Mouse (Mus musculus) c-Kit-positive CD71-negative TER-119-negative erythroid progenitor cells, embryonic 14.5 days (primary cell): ENCODE measurements around the gene Fam219a.
A peak's percentile ranks its signal among the peaks of the same experiment; 100 is the strongest.

Experiments used
- DNase-seq: peaks from one replicate; pipeline ENCODE4 v3.0.0-alpha.2; 2013; ENCODE audit warnings: low read depth

The Fam219a gene

DNA sequence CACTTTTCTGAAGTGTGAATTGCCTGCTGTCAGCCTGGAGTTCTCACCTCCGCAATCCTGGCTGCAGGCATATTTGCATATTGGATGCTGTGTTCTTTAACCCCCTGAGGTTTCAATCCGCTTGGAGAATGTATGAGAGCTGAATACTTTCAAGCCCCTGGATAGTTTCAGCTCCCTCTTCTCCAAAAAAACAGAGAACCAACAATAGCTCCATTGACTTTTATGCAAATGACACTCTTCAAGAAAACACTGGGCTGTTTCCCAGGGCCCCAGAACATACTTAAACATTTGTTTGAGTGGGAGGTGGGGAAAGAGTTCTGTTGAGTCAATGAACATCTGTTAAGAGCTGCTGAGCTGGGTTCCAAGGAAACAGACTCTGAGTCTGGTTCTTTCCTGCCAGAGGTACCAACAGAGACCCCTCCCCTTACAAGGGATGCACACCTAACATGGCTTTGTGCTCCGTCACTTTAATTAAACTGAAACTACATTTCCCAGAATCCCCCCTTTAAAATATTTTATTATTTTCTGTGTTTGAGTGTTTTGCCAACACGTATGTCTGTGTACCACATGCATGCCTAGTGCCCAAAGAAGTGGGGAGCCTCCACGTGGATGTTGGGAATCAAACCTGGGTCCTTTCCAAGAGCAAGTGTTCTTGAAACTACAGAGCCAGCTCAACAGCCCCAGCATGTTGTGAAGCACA, 98.5 kb downstream of the Fam219a start:
- DNase-seq: no peak

DNA sequence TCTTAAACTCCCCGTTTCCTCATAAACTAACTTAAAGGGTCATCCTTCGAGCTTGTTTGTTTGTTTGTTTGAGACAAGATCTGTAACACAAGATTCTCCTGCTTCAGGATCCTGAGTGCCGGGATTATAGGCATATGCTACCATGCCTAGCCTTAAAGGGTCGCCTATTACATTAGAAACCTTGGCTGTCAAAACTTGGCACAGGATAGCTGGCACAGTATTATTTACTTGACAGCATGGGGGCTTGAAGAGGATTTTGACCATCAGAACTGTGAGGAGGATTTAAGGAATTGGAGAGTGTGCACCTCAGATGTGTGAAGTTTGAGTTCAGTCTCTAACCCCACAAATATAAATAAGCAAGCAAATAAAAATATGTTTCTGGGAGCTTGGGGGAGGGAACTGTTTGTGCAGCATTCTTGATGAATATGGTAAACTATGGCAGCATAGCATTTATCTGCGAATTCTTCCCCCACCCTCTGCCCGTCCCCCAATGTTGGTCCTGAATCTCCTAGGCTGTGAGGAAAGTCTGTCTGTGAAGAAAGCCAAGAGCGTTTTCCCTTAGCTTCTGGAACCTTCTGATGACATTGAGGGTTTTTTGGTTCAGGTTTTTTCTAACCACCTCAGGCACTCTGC, 99.2 kb downstream of the Fam219a start:
- no peak for DNase-seq

DNA sequence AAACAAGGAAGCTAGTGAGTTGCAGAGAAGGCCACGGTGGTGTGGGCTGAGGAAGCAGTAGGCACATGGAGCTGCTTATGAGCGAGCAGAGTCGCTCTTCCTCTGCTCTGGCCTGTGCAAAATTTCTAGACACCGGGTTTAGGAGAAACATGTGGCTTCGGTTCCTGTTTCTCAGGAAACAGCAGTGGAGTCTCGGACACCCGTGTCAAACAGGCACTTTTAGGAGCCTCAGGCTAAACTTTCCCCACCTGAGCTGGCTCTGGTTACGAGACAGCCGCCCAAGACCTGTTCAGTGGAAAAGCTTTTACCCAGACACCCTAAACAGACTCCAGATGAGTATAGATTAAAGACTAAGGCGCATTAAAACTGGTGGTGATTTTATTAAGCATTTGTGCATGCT, 100.1 kb downstream of the Fam219a start:
- no peak for DNase-seq

DNA sequence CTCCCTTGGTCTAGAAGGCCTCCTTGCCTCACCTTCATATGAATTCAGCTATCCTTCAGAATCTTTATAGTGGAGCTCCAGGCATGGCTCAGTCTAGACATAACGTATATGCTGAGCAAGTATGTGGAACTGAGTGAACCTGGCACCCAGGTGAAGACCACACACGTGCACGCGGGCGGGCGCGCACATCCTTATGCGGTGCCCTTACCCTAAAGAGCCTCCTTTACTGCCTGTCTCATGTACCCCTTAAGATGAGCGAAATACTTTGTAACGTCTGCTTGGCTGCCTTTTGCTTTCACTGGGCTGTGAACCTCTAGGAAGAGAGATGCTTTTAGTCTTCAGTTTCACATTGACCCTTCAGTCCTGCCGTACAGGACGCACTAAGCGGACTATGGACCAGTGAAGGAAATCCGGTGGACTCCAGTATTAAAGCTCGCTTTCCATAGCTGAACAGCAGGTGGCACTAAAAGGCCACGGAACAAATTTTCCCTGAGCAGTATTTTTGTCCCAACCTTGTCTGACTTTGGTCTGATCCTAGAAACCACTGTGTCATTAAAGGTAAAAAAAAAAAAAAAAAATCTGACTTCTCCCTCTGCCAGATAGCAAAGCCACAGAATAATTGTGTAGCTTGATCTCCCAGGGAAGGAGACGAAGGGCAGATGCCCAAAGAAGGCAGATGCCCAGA, 100.8 kb downstream of the Fam219a start:
- peak; percentile 44 for DNase-seq
